Mouse (Mus musculus) brain, embryonic 18.5 days (tissue): ENCODE data around the gene Dusp15.

ENCODE experiments used
- DNase-seq: peaks from one replicate; pipeline ENCODE4 v3.0.0-alpha.2; 2012; ENCODE audit warnings: low read depth, low spot score

Dusp15 gene

DNA sequence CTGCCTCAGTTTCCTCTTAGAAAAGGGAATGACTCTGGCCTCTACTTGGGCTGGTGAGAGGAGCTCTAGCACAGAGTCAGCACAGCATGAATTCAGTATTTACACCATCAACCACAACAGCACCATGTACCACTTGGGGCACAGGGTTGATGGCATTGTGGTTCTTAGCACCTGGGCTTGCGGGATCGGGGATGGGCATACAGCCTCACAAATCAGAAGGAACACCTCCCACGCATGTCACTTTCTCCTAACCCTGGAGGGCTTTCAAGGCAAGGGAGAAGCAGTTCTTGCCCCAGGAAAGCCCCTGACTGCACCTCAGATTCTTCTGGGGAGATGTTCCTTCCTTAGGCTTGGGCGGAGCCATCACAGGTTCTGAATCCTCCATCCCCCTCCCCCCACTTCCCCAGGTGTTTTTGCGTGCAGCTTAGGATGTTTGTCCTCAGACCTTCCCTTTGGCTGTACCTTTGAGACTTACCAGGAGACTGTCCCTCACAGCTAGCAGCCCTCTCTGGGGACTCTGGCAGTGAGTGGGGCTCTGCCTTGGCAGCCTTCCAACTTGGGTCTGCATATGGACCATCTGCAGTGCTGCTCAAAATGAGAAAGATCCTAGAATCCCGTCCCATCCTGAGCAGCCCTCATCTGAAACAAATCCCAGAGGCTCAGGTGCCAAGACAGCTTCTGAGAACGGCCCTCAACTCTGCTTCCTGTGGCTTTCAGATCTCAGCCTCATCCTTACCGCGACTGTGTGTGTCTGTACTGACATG, 45.0 kb downstream of the Dusp15 start:
- DNase-seq = no peak

DNA sequence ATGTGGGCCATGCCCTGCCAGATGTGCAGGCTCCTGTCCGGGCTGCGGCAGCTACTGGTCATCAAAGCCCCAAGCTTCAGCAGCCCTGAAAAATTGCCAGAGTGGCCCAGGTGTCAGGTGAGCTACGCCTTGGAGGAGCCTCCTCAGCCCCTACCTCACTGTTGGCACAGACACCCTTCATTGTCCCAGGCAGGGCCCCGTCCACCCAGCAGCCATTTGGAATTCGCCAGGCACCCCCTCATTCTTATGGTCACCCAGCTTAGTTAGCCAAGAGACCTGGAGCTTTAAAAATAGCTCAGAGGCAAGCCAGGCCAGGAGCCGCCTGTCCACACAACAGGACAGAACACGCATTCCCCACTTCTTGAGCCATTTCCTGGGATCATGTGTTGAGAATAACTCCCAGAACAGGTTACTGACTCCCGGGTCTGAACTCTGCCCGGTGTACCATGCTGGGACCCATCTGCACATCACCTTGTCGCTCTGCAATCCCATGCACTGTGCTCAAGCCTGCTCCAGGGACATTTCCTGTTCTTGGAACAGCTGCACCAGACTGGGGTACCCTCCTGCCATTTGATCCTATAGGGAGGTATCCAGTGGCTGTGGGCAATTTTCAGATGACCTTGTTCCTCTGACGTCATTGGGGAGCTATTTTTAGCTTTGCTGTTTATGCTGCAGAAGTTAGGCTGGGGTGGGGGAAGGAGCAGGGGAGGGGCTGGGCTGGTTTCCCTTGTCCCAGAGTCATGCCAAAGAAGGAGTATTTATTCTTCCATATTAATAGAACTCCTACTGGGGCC, 46.3 kb downstream of the Dusp15 start:
- DNase-seq = no peak

DNA sequence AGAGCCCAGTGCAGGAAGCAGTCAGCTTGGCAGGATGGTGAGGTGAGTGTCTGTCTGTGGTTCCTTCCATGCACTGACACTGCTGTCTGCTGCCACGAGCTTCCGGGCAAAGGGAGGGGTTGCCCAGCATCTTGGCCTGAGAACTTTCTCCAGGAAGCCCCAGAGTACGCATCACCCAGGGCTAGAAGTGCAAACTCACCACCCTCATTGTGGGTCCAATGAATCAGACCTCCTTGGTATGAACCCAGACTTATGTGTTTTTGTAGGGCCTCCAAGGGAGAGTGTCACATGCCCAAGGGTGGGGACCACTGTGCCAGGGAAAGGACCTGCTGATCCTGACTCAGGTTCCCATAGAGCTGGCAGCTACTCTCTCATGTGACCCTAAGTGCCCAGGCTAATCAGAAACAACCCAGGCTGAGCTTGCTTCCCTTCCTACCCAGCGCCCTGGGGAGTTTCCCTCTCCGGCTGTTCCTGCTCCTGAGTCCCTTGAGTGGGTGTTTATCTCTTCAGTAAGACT, 47.3 kb downstream of the Dusp15 start:
- no peak for DNase-seq

DNA sequence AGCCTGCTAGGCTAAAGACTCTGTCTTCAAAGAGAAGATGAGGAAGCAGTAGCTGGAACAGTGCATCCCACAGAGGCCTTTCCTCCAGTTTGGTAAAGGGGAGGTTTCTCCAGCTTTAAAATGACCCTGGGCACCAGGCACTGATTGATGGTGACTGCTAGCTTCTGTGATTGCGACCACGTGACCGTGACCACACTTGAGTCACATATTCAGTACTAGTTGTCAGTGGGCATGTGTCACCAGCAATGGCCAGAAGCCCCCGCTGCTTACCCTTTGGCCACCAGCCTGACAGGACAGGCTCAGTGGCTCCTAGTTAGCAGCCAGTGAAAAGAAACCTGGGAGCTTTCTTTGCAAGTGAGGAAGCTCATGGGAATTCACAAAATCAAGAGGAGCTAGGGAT, 47.9 kb downstream of the Dusp15 start:
- DNase-seq = no peak

DNA sequence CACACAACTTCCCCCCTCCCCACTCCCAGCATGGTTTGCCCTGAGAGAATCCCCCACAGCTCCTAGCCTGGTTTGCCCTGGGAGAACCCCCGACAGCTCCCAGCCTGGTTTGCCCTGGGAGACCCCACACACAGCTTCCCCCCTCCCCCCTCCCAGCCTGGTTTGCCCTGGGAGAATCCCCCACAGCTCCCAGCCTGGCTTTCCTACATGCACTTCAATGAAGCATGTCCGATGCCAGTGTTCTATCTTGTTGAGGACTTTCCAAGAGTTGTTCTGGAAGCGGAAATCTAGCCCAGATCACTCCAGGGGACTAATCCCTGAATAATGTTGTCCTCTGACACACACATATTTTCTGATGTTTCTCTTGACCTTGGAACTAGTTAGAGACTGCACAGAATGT, 48.8 kb downstream of the Dusp15 start:
- no peak for DNase-seq

DNA sequence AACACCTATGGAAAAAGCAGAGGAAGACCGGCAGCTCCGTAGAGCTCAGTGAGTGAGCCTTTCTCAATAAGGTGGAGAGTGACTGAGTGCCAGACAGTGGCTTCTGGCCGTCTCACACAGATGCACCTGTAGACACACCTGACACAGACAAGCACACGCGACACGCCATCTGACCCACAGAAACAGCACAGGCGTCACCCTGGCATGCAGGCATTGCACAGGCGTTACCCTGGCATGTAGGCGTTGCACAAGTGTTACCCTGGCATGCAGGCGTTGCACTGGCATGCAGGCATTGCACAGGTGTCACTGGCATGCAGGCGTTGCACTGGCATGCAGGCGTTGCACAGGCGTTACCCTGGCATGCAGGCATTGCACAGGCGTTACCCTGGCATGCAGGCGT, 50.2 kb downstream of the Dusp15 start:
- no peak for DNase-seq

DNA sequence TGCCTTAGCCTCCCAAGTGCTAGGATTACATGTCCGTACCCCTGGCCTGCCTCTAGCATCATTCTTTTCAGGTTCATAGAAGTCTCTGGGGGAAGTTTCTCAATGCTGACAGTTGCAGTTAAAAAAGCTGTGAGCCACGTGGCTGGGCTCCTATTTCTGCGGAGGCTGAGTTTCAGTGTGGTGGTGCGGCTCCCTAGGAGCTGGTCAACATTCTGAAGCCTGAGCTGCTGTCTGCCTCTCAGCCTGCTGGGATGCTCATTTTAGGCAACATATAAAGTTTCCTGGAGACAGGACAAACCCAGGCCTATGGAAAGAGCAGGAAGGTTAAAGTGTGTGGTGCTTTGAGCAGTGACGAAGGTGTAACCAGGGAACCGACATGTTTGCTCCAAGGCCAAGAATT, 52.5 kb downstream of the Dusp15 start:
- no peak for DNase-seq

DNA sequence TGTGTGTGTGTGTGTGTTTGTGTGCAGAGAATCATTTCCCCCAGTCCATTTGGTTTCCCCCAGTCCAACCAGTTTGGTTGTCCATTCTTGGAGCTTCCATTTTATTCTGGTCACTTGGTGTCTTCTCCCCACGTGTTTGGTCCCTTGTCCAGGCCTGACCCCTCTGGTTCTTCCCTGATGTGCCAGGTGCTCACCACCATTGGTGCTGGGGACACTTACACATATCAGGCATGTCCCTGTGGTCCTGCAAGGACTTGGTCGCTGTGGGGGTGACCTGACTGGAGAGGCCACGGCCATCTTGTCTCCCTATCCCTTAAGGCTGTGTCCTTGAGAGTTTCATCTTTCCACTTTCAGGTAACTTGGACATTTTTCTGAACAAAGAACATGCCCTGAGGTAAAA, 54.6 kb downstream of the Dusp15 start:
- DNase-seq = no peak

DNA sequence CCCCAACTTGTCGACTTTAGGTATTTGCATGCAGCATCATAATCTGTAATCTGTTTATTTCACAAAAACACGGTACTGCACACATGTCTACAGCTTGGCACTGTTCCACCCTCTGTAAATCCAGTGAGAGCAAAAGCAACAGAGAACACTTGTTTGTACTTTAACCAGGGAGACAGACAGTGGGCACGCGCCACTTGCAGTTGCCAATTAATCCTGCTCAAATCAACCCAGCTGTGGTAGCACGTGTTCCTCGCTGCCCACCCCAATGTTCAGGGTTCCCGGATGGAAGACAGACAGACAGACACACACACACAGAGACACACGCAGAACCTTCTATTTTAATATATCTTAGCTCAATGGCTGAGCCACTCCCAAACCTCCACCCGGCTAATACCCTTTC, 55.7 kb downstream of the Dusp15 start:
- no peak for DNase-seq
